Mouse (Mus musculus): ENCODE results near the gene Ptcd3. TPM values are rescaled to one million over a fixed set of nuclear protein-coding genes. Genes with fewer than 3 reads are reported as not detected.
A peak's percentile ranks its signal among the peaks of the same experiment; 100 is the strongest.

The Ptcd3 gene
- polyA plus RNA-seq (2015; fragmentation: Nextera tagmentation; extraction: Ambion mirVana), result 23.4 and 23.9 TPM in 2 replicates

- no peaks in the 10 kb centered on the region for H3K9me3 ChIP-seq (ENCODE audit: control insufficient read depth)
- H3K4me1 ChIP-seq (replicated peaks; ENCODE audit: control insufficient read depth, insufficient read depth, low read length), result no peaks in the 10 kb centered on the region
- H3K4me3 ChIP-seq (ENCODE audit: low read depth, low read length), result peak within 1 kb of the TSS; percentile 65
- peak within 1 kb of the TSS; percentile 74 for H3K4me2 ChIP-seq (replicated peaks; ENCODE audit: low read depth)
- WGBS, result under 1% methylated on average over 58 of the region's 58 CpGs
- peaks cover 25% of the 10 kb centered on the region for H3K36me3 ChIP-seq (ENCODE audit: control insufficient read depth, insufficient read depth)
- TF ChIP-seq CTCF (IDR thresholded peaks at IDR 0.05; ENCODE audit: low read depth), result no peak
- no peaks in the 10 kb centered on the region for H3K27me3 ChIP-seq (replicated peaks; ENCODE audit: control insufficient read depth, insufficient read depth, low read length)
- peak within 1 kb of the TSS; percentile 56 for H3K9ac ChIP-seq (ENCODE audit: low read depth, low read length)
- no peak within 1 kb of the TSS for H3K27ac ChIP-seq (ENCODE audit: low read depth, low read length)
- peak; percentile 86 for ATAC-seq
Measured at GRCm38 (mm10) chr6:71908481-71909381, at the start of gene Ptcd3, which contains the start of gene Polr1a. Gene Ptcd3 (minus strand): TSS chr6:71908750. Gene Polr1a (plus strand): TSS chr6:71909053.

- Histone ChIP-seq H3K27ac (ENCODE audit: low read depth, low read length) (no peak overlapping the region), H3K9ac (ENCODE audit: low read depth, low read length) (no peak overlapping the region), H3K4me2 (replicated peaks; ENCODE audit: low read depth) (no peak overlapping the region), H3K9me3 (ENCODE audit: control insufficient read depth) (no peaks in the 10 kb centered on the region), H3K4me1 (replicated peaks; ENCODE audit: control insufficient read depth, insufficient read depth, low read length) (no peaks in the 10 kb centered on the region), H3K36me3 (ENCODE audit: control insufficient read depth, insufficient read depth) (peaks cover 41% of the 10 kb centered on the region), H3K27me3 (replicated peaks; ENCODE audit: control insufficient read depth, insufficient read depth, low read length) (no peaks in the 10 kb centered on the region), H3K4me3 (ENCODE audit: low read depth, low read length) (no peak overlapping the region)
- no peak for ATAC-seq
- TF ChIP-seq CTCF (IDR thresholded peaks at IDR 0.05; ENCODE audit: low read depth), result no peak
- 83% methylated on average over 5 of the region's 5 CpGs for WGBS
Measured at GRCm38 (mm10) chr6:71951192-71951591, 42.6 kb upstream of the Ptcd3 start.

GRCm38 (mm10) chr6:71950592-71950991 is 42.0 kb upstream of the Ptcd3 start:
- H3K9ac ChIP-seq (ENCODE audit: low read depth, low read length), result no peak overlapping the region
- no peak overlapping the region for H3K27ac ChIP-seq (ENCODE audit: low read depth, low read length)
- no peak for TF ChIP-seq CTCF (IDR thresholded peaks at IDR 0.05; ENCODE audit: low read depth)
- WGBS, result 70% methylated on average over 3 of the region's 3 CpGs
- H3K27me3 ChIP-seq (replicated peaks; ENCODE audit: control insufficient read depth, insufficient read depth, low read length), result no peaks in the 10 kb centered on the region
- no peak for ATAC-seq
- H3K4me1 ChIP-seq (replicated peaks; ENCODE audit: control insufficient read depth, insufficient read depth, low read length), result no peaks in the 10 kb centered on the region
- no peak overlapping the region for H3K4me2 ChIP-seq (replicated peaks; ENCODE audit: low read depth)
- H3K36me3 ChIP-seq (ENCODE audit: control insufficient read depth, insufficient read depth), result peaks cover 41% of the 10 kb centered on the region
- no peaks in the 10 kb centered on the region for H3K9me3 ChIP-seq (ENCODE audit: control insufficient read depth)
- no peak overlapping the region for H3K4me3 ChIP-seq (ENCODE audit: low read depth, low read length)

- H3K27me3 ChIP-seq (replicated peaks; ENCODE audit: control insufficient read depth, insufficient read depth, low read length), result no peaks in the 10 kb centered on the region
- ATAC-seq, result no peak
- no peak overlapping the region for H3K27ac ChIP-seq (ENCODE audit: low read depth, low read length)
- no peak overlapping the region for H3K9ac ChIP-seq (ENCODE audit: low read depth, low read length)
- H3K36me3 ChIP-seq (ENCODE audit: control insufficient read depth, insufficient read depth), result peaks cover 39% of the 10 kb centered on the region
- H3K4me1 ChIP-seq (replicated peaks; ENCODE audit: control insufficient read depth, insufficient read depth, low read length), result no peaks in the 10 kb centered on the region
- no peak overlapping the region for H3K4me3 ChIP-seq (ENCODE audit: low read depth, low read length)
- H3K4me2 ChIP-seq (replicated peaks; ENCODE audit: low read depth), result no peak overlapping the region
- no peaks in the 10 kb centered on the region for H3K9me3 ChIP-seq (ENCODE audit: control insufficient read depth)
- WGBS, result 90% methylated on average over 3 of the region's 3 CpGs
- no peak for TF ChIP-seq CTCF (IDR thresholded peaks at IDR 0.05; ENCODE audit: low read depth)
Measured at GRCm38 (mm10) chr6:71949721-71950120, 41.2 kb upstream of the Ptcd3 start.

- WGBS, result 84% methylated on average over 8 of the region's 8 CpGs
- TF ChIP-seq CTCF (IDR thresholded peaks at IDR 0.05; ENCODE audit: low read depth), result peak; percentile 47
- H3K9me3 ChIP-seq (ENCODE audit: control insufficient read depth), result no peaks in the 10 kb centered on the region
Measured at GRCm38 (mm10) chr6:71946121-71946520, 37.6 kb upstream of the Ptcd3 start.

GRCm38 (mm10) chr6:71945101-71945500 is 36.6 kb upstream of the Ptcd3 start:
- Histone ChIP-seq H3K36me3 (ENCODE audit: control insufficient read depth, insufficient read depth) (peaks cover 42% of the 10 kb centered on the region), H3K4me1 (replicated peaks; ENCODE audit: control insufficient read depth, insufficient read depth, low read length) (no peaks in the 10 kb centered on the region), H3K27me3 (replicated peaks; ENCODE audit: control insufficient read depth, insufficient read depth, low read length) (no peaks in the 10 kb centered on the region), H3K4me2 (replicated peaks; ENCODE audit: low read depth) (no peak overlapping the region), H3K9ac (ENCODE audit: low read depth, low read length) (no peak overlapping the region), H3K27ac (ENCODE audit: low read depth, low read length) (no peak overlapping the region), H3K4me3 (ENCODE audit: low read depth, low read length) (no peak overlapping the region), H3K9me3 (ENCODE audit: control insufficient read depth) (no peaks in the 10 kb centered on the region)
- no peak for TF ChIP-seq CTCF (IDR thresholded peaks at IDR 0.05; ENCODE audit: low read depth)
- WGBS, result 85% methylated on average over 6 of the region's 6 CpGs
- ATAC-seq, result no peak

More at GRCm38 (mm10) chr6:71946121-71946520, 37.6 kb upstream of the Ptcd3 start:
- H3K4me3 ChIP-seq (ENCODE audit: low read depth, low read length), result no peak overlapping the region
- ATAC-seq, result no peak
- H3K9ac ChIP-seq (ENCODE audit: low read depth, low read length), result no peak overlapping the region
- H3K4me1 ChIP-seq (replicated peaks; ENCODE audit: control insufficient read depth, insufficient read depth, low read length), result no peaks in the 10 kb centered on the region
- H3K27ac ChIP-seq (ENCODE audit: low read depth, low read length), result no peak overlapping the region
- peaks cover 35% of the 10 kb centered on the region for H3K36me3 ChIP-seq (ENCODE audit: control insufficient read depth, insufficient read depth)
- no peaks in the 10 kb centered on the region for H3K27me3 ChIP-seq (replicated peaks; ENCODE audit: control insufficient read depth, insufficient read depth, low read length)
- H3K4me2 ChIP-seq (replicated peaks; ENCODE audit: low read depth), result no peak overlapping the region
